Comparison of ENCODE assay signal across 8 mouse cellular contexts in the genomic region with DNA sequence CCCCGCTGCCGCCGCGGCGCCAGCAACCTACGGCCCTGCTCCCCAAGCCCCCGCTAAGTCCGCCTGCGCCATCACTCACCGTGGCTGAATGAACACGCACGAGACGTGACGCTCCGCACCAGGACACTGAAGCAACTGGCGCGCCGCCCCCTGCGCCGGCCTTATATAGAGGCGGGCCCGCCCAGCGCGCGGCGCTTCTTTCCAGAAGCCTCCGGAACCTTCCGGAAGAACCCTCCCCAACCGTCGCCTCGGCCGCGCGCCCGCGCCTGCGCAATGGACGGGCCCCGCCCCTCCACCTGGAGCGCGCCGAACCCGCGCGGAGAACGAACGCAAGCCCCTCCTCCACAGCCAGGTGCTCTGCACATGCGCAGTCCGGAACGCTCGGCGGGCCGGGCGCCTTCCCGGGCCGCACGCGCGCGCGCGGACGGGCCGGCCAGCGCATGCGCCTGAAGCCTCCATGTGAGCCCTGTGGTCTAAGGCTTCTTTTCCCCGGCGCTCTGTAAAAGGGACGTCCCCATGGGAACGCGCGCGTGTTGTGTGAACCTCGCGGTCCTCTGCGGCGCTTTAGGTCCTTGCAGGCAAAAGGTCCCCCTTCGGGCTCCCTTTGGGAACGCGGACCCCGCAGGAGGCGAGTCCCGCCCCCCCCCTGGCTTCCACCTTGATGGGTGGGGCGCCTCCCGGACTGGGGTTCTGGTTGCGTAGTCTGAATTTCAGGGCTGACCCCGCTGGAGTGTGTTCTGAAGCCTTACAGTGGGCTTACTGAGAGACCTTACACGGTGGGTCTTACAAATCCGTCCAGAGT. TPM values are rescaled to one million over a fixed set of nuclear protein-coding genes. Genes with fewer than 3 reads are reported as not detected.
A peak's percentile ranks its signal among the peaks of the same experiment; 100 is the strongest.
DNase-seq lines count a peak whose midpoint lies in the region; ATAC-seq and TF ChIP-seq lines count a peak whose summit lies in the region.

No protein-coding gene starts in this region.

- H3K79me2 ChIP-seq in C2C12 (ENCODE audit: control insufficient read depth, insufficient read depth), result peaks cover 48% of the 10 kb centered on the region

- peaks cover 39% of the 10 kb centered on the region for H3K36me3 ChIP-seq in C2C12 (ENCODE audit: control insufficient read depth, insufficient read depth)
- H3K36me3 ChIP-seq in erythroblast, embryonic 14.5 days (ENCODE audit: control insufficient read depth), result peaks cover 42% of the 10 kb centered on the region
- H3K36me3 ChIP-seq in heart, embryonic 13.5 days, result peaks cover 32% of the 10 kb centered on the region
- peaks cover 39% of the 10 kb centered on the region for H3K36me3 ChIP-seq in liver, embryonic 12.5 days
- peaks cover 14% of the 10 kb centered on the region for H3K36me3 ChIP-seq in stomach, embryonic 15.5 days

- peak overlapping the region; percentile 97 for H3K4me3 ChIP-seq in C2C12 (ENCODE audit: insufficient read depth, poor library complexity, severe bottlenecking)
- H3K4me3 ChIP-seq in erythroblast, embryonic 14.5 days (replicated peaks), result peak overlapping the region; percentile 99
- peak overlapping the region; percentile 100 for H3K4me3 ChIP-seq in heart, embryonic 13.5 days
- H3K4me3 ChIP-seq in liver, embryonic 12.5 days, result peak overlapping the region; percentile 92
- peak overlapping the region; percentile 100 for H3K4me3 ChIP-seq in stomach, embryonic 15.5 days (replicated peaks)

- H3K9ac ChIP-seq in heart, embryonic 13.5 days, result peak overlapping the region; percentile 100
- peak overlapping the region; percentile 100 for H3K9ac ChIP-seq in liver, embryonic 12.5 days
- H3K9ac ChIP-seq in stomach, embryonic 15.5 days, result peak overlapping the region; percentile 99

- H3K9me3 ChIP-seq in erythroblast, embryonic 14.5 days (ENCODE audit: control insufficient read depth, low read length), result no peaks in the 10 kb centered on the region
- H3K9me3 ChIP-seq in heart, embryonic 13.5 days, result no peaks in the 10 kb centered on the region
- H3K9me3 ChIP-seq in liver, embryonic 12.5 days (replicated peaks), result no peaks in the 10 kb centered on the region
- no peaks in the 10 kb centered on the region for H3K9me3 ChIP-seq in stomach, embryonic 15.5 days

- peak overlapping the region; percentile 92 for H3ac ChIP-seq in C2C12 (ENCODE audit: control insufficient read depth, insufficient read length, low read depth)

- H3K4me1 ChIP-seq in erythroblast, embryonic 14.5 days (ENCODE audit: control insufficient read depth), result peaks cover 62% of the 10 kb centered on the region
- peaks cover 54% of the 10 kb centered on the region for H3K4me1 ChIP-seq in heart, embryonic 13.5 days
- peaks cover 65% of the 10 kb centered on the region for H3K4me1 ChIP-seq in liver, embryonic 12.5 days
- peaks cover 23% of the 10 kb centered on the region for H3K4me1 ChIP-seq in stomach, embryonic 15.5 days

- TF ChIP-seq POLR2A in brain, embryonic 14.5 days (IDR thresholded peaks at IDR 0.05; ENCODE audit: borderline replicate concordance, extremely low read depth, insufficient read depth, insufficient read length, poor library complexity, severe bottlenecking), result peak; percentile 94

- DNase-seq in brain, embryonic 14.5 days (ENCODE audit: low read depth), result peak; percentile 99
- DNase-seq in kidney, postnatal 10 days, result peak; percentile 99
- peak; percentile 98 to 99 for DNase-seq in natural killer cell, adult 2 months (ENCODE audit: low spot score in 2 of 2)

- H3K27ac ChIP-seq in heart, embryonic 13.5 days (replicated peaks), result peak overlapping the region; percentile 98
- peak overlapping the region; percentile 96 for H3K27ac ChIP-seq in liver, embryonic 12.5 days
- peak overlapping the region; percentile 93 for H3K27ac ChIP-seq in stomach, embryonic 15.5 days

- peaks cover 25% of the 10 kb centered on the region for H3K79me3 ChIP-seq in C2C12 (ENCODE audit: low read depth)

- peak overlapping the region; percentile 88 for H3K4me2 ChIP-seq in heart, embryonic 13.5 days
- H3K4me2 ChIP-seq in liver, embryonic 12.5 days, result peak overlapping the region; percentile 82
- peak overlapping the region; percentile 83 for H3K4me2 ChIP-seq in stomach, embryonic 15.5 days

- no peak for TF ChIP-seq CTCF in C2C12 (IDR thresholded peaks at IDR 0.05; ENCODE audit: control insufficient read depth, insufficient read depth, insufficient read length)
- no peak for TF ChIP-seq CTCF in brain, embryonic 14.5 days (IDR thresholded peaks at IDR 0.05; ENCODE audit: borderline replicate concordance, extremely low read depth, insufficient read depth, insufficient read length)

- under 1% methylated on average over 89 of the region's 89 CpGs for WGBS in heart, embryonic 13.5 days
- under 1% methylated on average over 88 of the region's 89 CpGs for WGBS in liver, embryonic 12.5 days (ENCODE audit: insufficient replicate concordance)
- under 1% methylated on average over 89 of the region's 89 CpGs for WGBS in stomach, embryonic 15.5 days

- no peaks in the 10 kb centered on the region for H3K27me3 ChIP-seq in C2C12 (ENCODE audit: control insufficient read depth, insufficient read depth, insufficient read length)
- H3K27me3 ChIP-seq in erythroblast, embryonic 14.5 days (ENCODE audit: control insufficient read depth), result no peaks in the 10 kb centered on the region
- H3K27me3 ChIP-seq in heart, embryonic 13.5 days (replicated peaks), result no peaks in the 10 kb centered on the region
- no peaks in the 10 kb centered on the region for H3K27me3 ChIP-seq in liver, embryonic 12.5 days (replicated peaks)
- H3K27me3 ChIP-seq in stomach, embryonic 15.5 days (replicated peaks), result no peaks in the 10 kb centered on the region

- ATAC-seq in heart, embryonic 13.5 days (ENCODE audit: extremely low read depth, insufficient number of reproducible peaks, low FRiP score, low TSS enrichment), result peak; percentile 93
- peak; percentile 85 for ATAC-seq in liver, embryonic 12.5 days
- ATAC-seq in stomach, embryonic 15.5 days (ENCODE audit: insufficient read depth, low FRiP score, low read depth), result peak; percentile 94

TF ChIP-seq in C2C12, 6 proteins besides CTCF, POLR2A, EP300 and RAD21:
- TF ChIP-seq MAX (IDR thresholded peaks at IDR 0.05), result peak; percentile 60
- no peak for TF ChIP-seq CEBPB (IDR thresholded peaks at IDR 0.05; ENCODE audit: low read depth)
- TF ChIP-seq MYOG (IDR thresholded peaks at IDR 0.05; ENCODE audit: control insufficient read depth, extremely low read depth, insufficient read length), result no peak

RNA-seq across cellular contexts. Expression of a gene that starts 6.2 kb away (rescaled TPM):
- 253 TPM for polyA plus RNA-seq in C2C12 (2012; fragmentation: generic; extraction: Trizol)
- 436 and 488 TPM in 2 replicates for polyA plus RNA-seq in brain, embryonic 14.5 days (2012; rRNA removed)
- polyA plus RNA-seq in erythroblast, embryonic 14.5 days (2012), result 16.7 and 20.5 TPM in 2 replicates
- 698 and 779 TPM in 2 replicates for polyA plus RNA-seq in heart, embryonic 13.5 days (2015; fragmentation: Nextera tagmentation; extraction: Ambion mirVana)
- polyA plus RNA-seq in liver, embryonic 12.5 days (2016; fragmentation: Nextera tagmentation; extraction: Ambion mirVana), result 1,099 and 1,203 TPM in 2 replicates
- polyA plus RNA-seq in stomach, embryonic 15.5 days (2015; fragmentation: Nextera tagmentation; extraction: Ambion mirVana), result 815 and 840 TPM in 2 replicates

RNA-seq across cellular contexts. Expression of a gene that starts 14.0 kb away (rescaled TPM):
- 0.04 TPM for polyA plus RNA-seq in C2C12 (2012; fragmentation: generic; extraction: Trizol)
- polyA plus RNA-seq in brain, embryonic 14.5 days (2012; rRNA removed), result not detected in 2 replicates
- not detected in 2 replicates for polyA plus RNA-seq in erythroblast, embryonic 14.5 days (2012)
- polyA plus RNA-seq in heart, embryonic 13.5 days (2015; fragmentation: Nextera tagmentation; extraction: Ambion mirVana), result not detected in 2 replicates
- polyA plus RNA-seq in liver, embryonic 12.5 days (2016; fragmentation: Nextera tagmentation; extraction: Ambion mirVana), result not detected in 2 replicates
- polyA plus RNA-seq in stomach, embryonic 15.5 days (2015; fragmentation: Nextera tagmentation; extraction: Ambion mirVana), result 0.14 TPM in 1 of 2 replicates, not detected in the other

RNA-seq across cellular contexts. Expression of a gene that starts 41.4 kb away (rescaled TPM):
- polyA plus RNA-seq in C2C12 (2012; fragmentation: generic; extraction: Trizol), result 12.6 TPM
- polyA plus RNA-seq in brain, embryonic 14.5 days (2012; rRNA removed), result 28.6 and 31.2 TPM in 2 replicates
- 0.67 and 1.6 TPM in 2 replicates for polyA plus RNA-seq in erythroblast, embryonic 14.5 days (2012)
- 14.3 and 14.5 TPM in 2 replicates for polyA plus RNA-seq in heart, embryonic 13.5 days (2015; fragmentation: Nextera tagmentation; extraction: Ambion mirVana)
- 14.2 and 16.0 TPM in 2 replicates for polyA plus RNA-seq in liver, embryonic 12.5 days (2016; fragmentation: Nextera tagmentation; extraction: Ambion mirVana)
- polyA plus RNA-seq in stomach, embryonic 15.5 days (2015; fragmentation: Nextera tagmentation; extraction: Ambion mirVana), result 24.0 and 25.3 TPM in 2 replicates

Comparison
In these comparisons a context has a peak if more than half of its experiments do, and no peak if none do; other contexts are left out.
1. Peak in every context shown above with its lines: DNase-seq, ATAC-seq, H3K4me3 ChIP-seq and H3K27ac ChIP-seq.
2. RNA of a gene that starts 6.2 kb away (polyA plus RNA-seq): 1,099 to 1,203 TPM in liver, embryonic 12.5 days, 815 to 840 TPM in stomach, embryonic 15.5 days, 698 to 779 TPM in heart, embryonic 13.5 days, 436 to 488 TPM in brain, embryonic 14.5 days and 253 TPM in C2C12 (single experiment); 16.7 to 20.5 TPM in erythroblast, embryonic 14.5 days; every median in the first group is over 10 times any median in the second.